Mouse (Mus musculus): ENCODE data around the gene Zfp777.

Zfp777 gene

DNA sequence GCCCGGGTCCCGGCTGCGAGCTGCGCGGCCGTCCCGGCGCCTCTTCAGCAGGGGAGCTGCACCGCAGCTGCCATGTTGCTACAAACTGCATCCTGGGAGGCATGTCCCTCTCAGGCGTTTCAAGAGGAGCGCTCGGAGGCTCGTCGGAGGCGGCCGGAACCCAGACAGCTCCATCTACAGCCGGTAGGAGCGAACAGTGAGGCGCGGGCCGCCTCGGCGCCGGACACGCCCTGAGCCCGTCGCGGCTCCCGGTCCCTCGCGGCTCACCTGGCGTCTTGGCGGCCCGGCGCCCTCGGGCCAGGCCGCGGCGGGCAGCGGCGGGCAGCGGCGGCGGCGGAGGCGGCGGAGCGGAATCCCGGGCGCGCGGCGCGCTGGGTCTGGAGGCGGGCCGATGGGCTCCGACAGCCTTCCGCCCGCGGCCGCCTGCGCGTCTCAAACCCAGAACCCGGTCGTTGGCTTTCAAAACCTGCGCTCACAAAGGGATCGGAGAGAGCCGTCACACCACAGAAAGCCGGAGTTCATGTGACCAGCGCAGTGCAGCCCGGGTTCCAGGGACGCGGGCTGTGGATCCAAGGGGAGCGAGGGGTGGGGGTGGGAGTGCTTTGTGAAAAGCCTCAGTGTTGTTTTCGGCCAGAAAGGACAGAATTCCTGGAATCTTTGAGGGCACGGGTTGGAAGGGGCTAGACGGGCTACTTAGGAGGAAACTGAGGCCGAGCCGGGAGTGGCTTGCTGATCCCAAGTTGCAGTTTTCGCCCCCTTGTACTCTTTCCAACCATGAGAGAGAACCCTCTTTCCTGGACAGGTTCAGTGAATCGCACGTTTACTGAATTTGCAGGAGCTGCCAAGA lies at the start of gene Zfp777:
TSS of gene Zfp777 (minus strand) at position 486 of the 847 bp plus-strand sequence.
- peak; percentile 80 for DNase-seq (ENCODE audit: low read depth, low spot score)

DNA sequence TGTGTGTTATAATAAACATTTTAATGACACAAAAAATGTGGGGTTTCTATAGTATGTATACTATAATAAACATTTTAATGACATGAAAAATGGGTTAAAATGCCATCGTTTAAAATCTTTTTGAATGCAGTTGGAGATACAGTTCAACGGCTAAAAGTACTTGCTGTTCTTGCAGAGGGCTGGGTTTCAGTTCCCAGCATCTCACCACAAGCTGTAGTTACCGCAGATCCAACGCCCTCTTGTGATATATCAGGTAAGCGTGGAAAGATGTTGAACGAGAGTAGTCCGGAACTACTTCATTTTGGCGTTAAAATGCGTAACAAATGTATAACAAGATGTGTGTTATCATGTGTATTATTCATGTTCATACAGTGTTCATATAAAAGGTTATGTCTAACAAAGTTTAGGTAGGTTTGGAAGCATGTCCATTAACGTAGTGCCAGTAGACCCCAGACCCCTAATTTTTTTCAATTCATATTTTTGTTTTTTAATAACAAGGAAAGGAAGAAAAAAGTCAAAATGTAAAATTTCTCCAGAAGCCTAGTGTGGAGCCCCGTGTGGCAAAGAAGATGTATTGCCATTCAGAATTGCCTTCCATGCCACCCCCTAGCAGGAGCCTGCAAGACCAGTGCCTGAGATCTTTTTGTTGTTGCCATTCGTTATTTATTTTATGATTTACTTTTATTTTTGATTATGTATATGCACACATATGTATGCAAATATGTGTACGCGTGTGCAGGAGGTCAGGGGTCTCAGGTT lies 38.4 kb upstream of the Zfp777 start:
- no peak for DNase-seq (ENCODE audit: low read depth, low spot score)

DNA sequence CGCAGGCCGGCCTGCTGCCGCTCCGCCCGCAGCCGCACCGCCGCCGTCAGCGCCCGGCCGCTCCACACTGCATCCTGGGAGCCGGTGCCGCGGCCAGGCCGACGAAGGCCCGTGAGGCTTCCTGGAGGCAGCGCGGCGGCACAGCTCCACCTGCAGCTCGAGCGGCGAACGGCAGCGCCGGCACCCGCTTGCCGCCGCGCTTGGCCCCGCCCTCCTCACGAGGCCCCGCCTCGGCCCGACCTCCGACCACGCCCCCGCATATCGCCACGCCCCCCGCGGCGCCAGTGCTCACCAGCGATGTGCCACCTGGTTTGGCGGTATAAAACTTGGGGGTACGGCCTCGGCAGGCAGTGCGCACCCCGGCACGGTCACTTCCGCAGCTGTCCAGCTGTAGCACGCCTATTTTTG lies 37.8 kb upstream of the Zfp777 start, which contains the start of gene Zfp746:
TSS of gene Zfp746 (minus strand) at position 123 of the 408 bp plus-strand sequence.
- peak; percentile 84 for DNase-seq (ENCODE audit: low read depth, low spot score)

DNA sequence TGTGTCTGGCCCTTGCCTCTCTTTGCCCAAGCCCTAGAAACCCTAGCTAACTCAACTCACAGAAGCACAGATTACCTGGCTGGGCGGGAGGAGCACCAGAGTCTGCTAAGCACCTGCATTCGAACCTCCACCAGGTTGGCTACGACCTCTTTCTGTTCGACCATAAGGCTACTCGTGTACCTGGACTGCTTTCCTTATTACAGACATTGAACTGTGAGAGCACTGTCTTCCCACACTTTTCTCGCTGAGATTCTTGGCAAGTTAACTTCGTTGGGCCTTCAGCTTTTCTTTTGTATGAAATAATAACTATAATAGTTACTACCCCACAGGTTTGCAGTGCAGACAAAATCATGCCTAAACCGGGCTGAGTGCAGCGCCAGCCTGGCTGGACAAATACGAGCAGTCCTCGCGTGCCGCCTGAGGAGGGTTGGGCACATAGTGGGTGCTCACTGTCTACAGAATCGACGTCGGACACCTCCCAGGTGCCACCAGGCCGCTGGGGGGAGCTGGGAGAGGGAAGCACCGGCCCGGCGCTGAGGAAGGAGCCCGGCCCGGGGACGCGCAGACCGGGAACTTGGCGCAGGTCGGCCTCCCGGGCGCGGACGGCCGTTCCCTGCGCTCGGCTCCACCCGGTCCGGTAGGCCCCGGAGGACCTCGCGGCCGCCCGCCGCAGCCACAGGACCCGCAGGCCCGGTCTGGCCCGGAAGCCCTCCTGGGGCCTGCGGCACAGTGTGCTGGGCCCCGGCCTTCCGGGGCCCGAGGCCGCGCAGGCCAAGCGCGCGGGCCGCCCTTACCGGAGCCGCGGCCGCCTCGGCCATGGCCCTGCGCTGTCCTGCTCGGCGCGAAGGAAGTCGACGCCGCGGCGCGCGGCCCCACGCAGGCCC lies 37.1 kb upstream of the Zfp777 start:
- peak; percentile 30 for DNase-seq (ENCODE audit: low read depth, low spot score)

DNA sequence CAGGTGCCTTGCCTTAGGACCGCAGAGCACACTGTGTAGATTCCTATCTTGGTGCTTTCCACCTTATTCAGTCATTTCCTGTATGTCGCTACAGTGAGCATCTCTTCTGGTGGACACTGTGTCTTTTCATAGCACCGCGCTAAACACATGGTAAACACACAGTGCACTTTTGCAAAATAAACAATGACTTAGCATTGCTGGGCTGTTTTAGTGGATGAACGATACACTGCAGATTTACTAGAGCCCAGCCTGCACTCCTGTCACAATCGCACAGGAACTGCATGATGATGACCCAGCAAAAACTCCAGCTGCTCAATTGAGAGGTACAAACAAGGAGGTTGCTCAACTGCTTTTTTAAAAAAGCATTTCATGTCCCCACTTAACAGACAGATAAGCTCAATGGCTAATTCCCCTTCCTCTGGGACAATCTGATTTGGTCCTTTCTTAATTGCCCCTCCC lies 35.1 kb upstream of the Zfp777 start:
- DNase-seq (ENCODE audit: low read depth, low spot score) = no peak

DNA sequence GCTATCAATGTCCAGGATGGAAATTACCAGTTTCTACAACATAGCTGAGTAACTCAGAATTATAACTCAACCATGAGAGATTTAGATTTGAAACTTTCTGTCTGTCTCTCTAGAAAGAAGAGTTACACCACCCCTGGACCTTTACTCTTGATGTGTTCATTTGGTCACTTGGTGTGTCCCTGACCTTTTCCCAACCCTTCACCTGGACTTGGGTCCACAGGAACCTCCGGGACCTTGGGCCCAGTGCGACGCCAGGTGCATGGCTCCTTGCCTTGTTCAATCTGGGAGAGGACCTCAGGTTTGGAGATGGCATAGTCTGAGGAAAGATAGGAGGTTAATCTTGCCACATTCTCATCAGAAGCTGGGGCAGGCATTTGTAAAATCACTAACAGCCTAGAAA lies 33.2 kb upstream of the Zfp777 start:
- no peak for DNase-seq (ENCODE audit: low read depth, low spot score)

DNA sequence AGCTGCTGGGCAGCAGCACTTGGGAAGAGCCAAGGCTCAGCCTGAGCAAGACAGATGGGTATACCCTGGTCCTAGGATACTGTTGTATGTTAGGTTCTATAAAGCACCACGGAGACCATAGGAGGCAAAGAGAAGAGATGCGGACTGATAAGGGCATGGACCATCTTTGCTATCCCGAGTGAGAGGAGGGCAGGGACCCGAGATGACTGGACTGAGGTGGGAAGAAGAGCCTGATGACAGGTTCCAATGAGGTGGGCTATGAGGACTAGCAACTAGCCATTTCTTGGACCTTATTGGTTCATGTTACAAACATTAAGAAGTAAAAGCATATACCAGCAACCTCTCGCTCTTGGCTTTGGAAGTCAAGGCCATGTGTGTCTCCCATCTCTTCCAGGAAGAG lies 32.3 kb upstream of the Zfp777 start:
- no peak for DNase-seq (ENCODE audit: low read depth, low spot score)

DNA sequence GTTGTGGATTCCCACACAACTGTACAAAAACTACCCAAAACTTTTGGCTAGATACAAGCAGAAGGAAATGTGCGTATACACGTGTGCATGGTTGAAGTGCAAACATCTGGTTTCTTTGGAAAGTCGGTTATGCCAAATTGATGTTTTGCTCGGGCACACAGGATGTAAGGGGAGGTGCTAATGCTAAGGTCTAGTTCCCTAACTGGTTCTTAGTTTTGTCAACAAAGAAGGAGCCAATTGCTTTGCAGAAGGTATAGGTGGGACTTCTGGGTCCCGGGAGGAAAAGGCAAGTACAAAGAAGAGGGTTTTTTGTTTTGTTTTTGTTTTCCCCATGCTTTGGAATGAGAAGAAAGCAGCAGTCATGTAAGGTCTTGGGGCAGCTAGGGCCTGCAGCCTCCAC lies 24.6 kb upstream of the Zfp777 start:
- peak; percentile 27 for DNase-seq (ENCODE audit: low read depth, low spot score)

DNA sequence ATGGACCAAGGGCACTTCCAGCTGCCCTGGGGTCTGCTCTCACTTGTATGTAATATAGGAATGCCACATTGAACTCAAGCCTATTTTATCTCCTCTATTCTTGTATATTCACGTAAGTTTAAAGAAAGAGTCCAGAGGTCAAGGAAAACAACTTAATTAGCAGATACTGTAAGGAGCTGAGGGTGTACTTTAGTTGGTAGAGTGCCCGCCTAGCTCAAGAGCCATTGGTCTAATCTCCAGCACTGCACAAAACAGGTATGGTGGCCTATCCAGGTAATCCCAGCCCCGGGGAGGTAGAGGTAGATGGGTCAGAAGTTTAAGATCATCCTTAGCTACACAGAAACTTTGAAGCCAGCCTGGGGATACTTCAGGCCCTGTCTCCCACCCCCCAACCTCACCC lies 18.8 kb upstream of the Zfp777 start:
- no peak for DNase-seq (ENCODE audit: low read depth, low spot score)

DNA sequence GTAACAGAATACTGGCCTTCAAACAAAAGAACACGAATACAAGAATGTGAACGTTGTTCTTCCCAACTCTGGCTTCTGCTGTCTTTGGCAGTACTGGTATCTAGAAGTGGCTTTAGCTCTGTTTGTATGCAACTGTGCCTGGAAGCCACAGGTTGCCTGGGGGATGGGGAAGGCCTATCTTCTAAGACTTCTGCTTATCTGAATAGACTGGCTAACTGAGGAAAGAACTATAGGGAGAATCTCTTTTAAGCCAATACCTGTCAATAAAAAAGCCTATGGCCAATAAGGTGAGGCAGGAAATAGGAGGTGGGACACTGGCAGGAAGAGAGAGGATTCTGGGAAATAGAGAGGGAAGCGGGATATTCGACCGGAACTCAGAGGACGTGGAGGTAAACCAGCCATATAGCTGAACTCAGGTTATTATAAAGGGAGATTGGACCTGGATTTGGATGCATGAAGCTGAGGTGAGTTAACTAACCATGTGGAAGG lies 16.9 kb upstream of the Zfp777 start:
- no peak for DNase-seq (ENCODE audit: low read depth, low spot score)

DNA sequence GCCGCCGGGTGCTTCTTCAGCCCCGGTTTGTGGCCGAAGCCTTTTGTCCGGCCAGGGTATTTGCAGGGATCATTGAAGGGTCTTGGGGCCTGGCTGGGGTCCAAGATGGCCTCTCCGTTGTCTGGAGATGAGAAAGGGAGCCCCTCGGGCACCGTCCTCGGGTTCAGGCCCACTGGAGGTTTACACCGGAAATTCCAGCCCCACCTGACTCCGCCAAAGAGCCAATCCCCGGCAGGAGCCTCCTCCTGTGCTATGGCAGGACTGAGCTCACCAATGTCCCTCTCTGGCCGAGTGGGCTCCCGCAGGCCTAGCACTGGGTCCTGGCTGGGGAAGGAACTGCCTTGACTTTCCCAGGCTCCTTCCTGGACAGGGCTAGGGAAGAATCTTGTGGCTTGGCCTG lies 15.7 kb upstream of the Zfp777 start:
- no peak for DNase-seq (ENCODE audit: low read depth, low spot score)

DNA sequence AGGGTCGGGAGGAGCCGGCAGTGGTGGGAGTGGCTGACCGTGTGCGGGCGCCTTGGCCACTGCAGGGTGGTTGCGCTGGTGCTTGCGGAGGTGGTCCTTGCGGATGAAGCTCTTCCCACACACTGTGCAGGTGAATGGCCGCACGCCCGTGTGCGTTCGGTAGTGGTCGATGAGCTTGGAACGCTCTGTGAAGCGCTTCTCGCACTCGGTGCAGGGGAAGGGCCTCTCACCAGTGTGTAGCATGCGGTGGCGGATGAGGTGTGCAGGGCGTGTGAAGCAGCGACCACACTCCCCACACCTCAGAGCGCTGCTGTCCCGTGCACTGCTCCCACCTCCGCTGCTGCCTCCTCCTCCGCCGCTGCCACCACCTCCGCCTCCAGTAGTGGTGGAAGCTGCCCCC lies 15.2 kb upstream of the Zfp777 start:
- no peak for DNase-seq (ENCODE audit: low read depth, low spot score)

DNA sequence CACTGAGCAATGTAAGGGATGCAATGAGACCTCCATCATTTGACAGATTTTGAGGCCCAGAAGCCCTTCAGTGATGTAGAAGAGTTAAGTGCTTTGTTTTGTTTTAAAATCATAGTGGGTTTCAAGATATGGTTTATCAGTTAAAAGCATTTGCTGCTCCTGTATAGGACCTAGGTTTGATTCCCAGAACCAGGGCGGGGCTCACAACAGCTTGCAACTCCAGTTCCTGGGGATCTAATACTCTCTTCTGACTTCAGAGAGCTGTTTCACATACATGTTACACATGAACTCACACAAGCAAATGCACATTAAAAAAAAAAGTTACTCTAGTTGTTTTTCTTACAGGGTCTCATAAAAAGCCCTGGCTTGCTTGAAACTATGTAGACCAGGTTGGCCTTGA lies 12.2 kb upstream of the Zfp777 start:
- DNase-seq (ENCODE audit: low read depth, low spot score) = no peak

DNA sequence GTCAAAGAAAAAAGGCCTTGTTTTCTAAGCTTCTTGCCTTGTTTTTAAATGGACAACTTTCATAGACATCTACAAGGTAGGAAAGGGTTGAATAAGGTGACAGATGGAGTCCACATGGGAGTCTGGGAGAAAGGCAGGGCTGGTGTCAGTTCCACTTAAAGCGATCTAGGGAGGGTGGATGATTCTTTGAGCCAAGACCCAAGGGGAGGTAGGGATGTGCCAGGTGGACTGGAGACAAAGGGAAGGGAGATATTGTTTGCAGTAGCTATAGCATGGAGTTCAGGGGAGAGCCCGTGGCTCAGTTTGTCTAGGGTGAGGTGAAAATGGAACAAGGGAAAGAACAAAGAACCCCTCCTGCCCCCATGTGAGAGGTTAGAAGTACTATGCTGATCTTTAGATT lies 11.7 kb upstream of the Zfp777 start:
- DNase-seq (ENCODE audit: low read depth, low spot score) = no peak

DNA sequence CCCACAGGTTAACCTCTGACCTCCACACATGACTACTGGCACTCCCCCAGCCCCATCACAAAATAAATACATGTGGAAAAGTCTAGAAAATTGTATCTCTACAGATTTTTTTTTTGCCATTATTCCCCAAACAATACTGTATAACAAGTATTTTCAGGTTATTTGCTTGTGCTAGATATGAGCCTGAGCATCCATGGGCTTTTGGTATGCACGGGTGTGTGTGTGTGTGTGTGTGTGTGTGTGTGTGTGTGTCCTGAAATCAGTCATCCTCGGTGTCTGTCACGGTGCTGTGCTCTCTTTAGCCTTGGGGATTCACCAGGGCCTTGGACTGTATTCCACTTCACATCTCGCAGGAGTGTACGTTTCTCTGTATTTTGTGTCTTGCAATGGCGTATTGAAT lies 3.4 kb upstream of the Zfp777 start:
- no peak for DNase-seq (ENCODE audit: low read depth, low spot score)

DNA sequence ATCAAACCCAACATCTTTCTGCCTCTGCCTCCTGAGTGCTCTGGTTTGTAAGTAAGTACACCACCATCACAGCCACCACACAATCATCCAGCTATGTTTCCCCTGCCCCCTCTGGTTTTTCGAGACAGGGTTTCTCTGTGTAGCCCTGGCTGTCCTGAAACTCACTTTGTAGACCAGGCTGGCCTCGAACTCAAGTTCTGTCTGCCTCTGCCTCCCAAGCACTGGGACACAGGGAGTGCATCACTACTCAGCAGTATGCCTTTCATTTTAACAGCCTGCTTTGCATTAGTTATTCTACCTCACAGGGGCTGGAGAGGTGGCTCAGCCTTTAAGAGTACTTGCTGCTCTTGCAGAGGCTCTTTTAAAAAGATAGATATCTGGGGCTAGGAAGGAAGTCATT lies 3.0 kb upstream of the Zfp777 start:
- DNase-seq (ENCODE audit: low read depth, low spot score) = no peak

DNA sequence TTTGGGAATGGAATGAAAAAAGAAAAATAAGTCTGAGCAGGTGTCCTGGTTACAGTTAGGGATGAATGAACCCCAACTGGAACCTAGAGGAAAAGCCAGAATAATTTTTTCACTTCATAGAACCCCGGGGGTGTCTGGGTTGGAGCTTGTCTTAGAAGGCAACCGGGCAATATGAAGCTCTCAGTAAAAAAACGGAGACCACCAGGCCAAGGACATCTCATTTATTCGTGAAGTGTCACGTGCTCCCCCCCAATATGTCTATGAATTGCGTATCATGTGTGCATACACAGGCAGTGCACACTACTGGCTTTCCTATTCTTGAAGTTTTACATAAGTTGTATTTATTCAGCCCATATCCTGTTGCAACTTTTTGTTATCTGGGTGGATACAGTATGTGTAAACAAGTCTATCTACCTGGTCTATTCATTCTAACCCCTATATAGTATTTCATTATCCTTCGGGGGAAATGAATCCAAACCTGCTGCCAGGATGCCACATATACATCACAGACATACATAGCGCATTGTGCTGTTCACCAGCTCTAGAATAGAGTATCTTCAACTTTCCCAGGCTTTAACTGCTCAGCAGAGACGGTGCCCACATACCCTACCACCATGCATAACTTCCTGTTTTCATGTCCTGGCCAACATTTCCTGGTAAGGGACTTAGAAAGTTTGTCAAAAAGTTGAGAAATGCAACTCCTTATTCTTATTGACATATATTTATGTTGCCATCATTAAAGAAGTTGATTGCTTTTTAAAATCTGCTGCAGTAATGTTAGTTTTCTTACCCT lies 758 bp upstream of the Zfp777 start:
- DNase-seq (ENCODE audit: low read depth, low spot score) = no peak

DNA sequence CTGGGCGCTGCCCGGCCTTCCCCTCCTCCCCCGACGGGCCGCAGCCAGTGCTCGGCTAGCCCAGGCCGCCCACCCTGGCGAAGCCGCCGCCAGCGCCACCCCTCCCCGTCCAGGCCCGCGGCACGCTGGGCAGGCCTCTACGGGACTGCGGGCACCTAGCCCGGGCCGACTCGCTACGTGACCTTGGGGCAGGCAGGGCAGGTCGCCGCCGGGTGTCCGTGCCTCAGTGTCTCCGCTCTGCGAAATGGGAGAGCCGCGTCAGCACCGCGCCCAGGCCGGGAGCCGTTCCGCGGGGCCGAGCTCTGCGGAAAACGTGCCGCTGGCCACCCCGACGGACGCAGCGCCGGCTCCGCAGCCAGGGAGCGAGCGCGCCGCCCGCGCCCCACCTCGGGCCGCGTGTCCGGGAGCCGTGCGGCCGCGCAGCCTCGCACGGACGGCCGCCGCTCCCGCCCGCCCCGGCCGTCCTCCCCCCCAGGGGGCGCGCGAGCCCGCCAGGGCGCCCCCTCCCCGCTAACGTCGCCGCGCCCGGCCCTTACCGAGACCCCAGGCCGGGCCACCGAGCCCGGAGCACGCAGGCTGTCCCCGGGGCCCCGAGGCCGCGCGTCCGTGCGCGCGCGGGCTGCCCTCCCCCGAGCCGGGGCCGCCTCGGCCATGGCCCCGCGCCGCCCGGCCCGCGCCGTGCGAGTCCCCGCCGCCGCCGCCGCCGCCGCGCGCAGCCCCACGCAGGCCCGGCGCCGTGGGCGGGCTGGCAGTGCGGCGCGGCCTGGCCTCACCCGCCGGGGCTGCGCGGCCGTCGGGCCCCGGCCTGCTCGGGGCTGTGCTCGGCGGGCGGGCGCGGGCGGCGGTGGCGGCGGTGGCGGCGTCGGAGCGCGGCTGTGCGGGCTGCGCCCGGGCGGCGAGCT lies 1.0 kb downstream of the Zfp777 start:
- no peak for DNase-seq (ENCODE audit: low read depth, low spot score)

DNA sequence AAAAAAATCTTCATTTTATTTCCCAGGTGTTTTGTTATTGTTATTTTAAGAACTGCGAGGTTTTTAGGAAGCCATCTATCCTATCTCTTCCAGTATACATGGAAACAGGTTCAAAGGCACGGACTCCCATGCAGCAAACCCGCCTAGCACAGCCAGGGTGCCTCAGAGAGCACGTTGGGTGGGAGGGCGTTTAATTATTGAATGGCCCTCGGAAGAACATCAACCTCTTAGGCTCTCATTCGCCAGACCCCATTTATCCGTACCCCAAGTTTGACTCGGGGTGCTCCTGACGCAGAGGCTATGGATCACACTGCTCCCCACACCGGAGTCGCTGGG lies 1.6 kb downstream of the Zfp777 start:
- no peak for DNase-seq (ENCODE audit: low read depth, low spot score)

DNA sequence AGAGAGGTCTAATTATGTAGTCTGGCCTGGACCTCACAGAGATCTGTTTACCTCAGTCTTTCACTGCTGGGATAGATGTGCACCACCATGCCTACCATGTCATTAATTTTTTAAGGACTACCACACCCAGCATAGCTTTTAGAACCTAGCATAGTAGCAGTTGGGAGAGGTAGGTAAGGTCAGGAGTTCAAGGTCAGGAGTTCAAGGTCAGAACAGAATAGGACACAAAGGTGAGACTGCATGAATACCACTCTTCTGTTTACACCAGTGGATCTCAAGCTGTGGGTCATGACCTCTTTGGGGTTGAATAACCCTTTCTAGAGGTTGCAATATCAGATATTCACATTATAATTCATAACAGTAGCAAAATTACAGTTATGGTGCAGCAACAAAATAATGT lies 16.1 kb downstream of the Zfp777 start:
- DNase-seq (ENCODE audit: low read depth, low spot score) = no peak
